Mouse (Mus musculus): ENCODE data around the gene Tex33. TPM values are rescaled to one million over a fixed set of nuclear protein-coding genes. Genes with fewer than 3 reads are reported as not detected.

Gene Tex33
- polyA plus RNA-seq (2014; fragmentation: Nextera tagmentation; extraction: Ambion mirVana), result not detected in 2 replicates

DNA sequence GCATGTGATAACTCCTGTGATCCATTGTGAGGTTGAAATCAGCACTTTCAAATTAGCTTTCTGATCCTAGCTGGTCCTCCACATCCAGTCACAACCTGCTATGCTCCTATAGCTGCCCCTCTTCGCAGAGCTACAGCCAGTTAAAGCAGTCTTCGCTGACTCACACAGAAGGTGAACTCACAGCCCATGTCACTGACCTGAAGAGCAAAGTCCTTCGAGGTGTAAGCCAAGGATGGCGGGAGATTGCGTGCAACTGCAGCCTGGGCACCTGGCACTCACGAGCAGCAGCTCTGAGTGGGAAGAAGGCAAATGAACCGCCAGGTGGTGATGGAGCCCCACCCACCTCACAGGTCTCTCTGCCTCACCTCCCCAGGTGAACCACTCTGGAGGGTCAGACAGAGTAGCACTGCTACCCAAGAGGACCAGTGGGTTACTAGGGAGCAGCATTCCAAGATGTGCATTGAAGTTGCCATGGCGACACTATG is at the start of gene Tex33:
Gene Tex33, minus strand, starts transcription at position 435 of the 485 bp plus-strand sequence.
- ATAC-seq (ENCODE audit: low read depth), result no peak
- WGBS, result 87% methylated on average over 8 of the region's 8 CpGs

DNA sequence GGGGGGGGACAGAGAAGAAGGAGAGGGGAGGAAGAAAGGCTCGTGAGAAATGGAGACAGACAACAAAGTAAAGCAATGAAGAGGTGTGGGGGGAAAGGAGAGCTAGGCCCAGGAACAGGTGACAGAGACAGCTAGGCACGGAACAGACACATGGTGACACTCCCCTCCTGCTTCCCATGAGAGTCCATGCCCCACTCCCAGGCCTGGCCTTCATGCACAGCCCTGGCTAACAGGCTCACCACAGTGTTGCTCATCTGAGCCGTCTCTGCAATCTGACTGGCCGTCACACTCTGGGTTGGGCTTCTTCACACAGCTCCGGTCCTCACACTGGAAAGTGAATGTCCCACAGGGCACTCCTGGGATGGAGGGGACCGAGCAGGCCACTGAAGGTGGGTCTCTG is 48.1 kb upstream of the Tex33 start:
- no peaks in the 10 kb centered on the region for H3K36me3 ChIP-seq (ENCODE audit: control insufficient read depth, insufficient read depth, low read length)
- H3K4me1 ChIP-seq (ENCODE audit: control insufficient read depth, insufficient read depth, low read length), result no peaks in the 10 kb centered on the region
- H3K27ac ChIP-seq (replicated peaks; ENCODE audit: low read depth, low read length), result no peak overlapping the region
- H3K4me3 ChIP-seq (ENCODE audit: low read depth, low read length), result no peak overlapping the region
- no peak for DNase-seq (ENCODE audit: low spot score)
- no peak for ATAC-seq (ENCODE audit: low read depth)
- 43% methylated on average over 6 of the region's 6 CpGs for WGBS
- no peaks in the 10 kb centered on the region for H3K27me3 ChIP-seq (replicated peaks; ENCODE audit: control insufficient read depth, insufficient read depth, low read length)
- no peak overlapping the region for H3K4me2 ChIP-seq (ENCODE audit: low read depth, low read length)
- no peaks in the 10 kb centered on the region for H3K9me3 ChIP-seq (ENCODE audit: control insufficient read depth, low read length)
- no peak overlapping the region for H3K9ac ChIP-seq (ENCODE audit: low read depth, low read length)

More for the DNA sequence above, at the start of gene Tex33:
- Histone ChIP-seq H3K36me3 (ENCODE audit: control insufficient read depth, insufficient read depth, low read length) (no peaks in the 10 kb centered on the region), H3K4me3 (ENCODE audit: low read depth, low read length) (no peak within 1 kb of the TSS), H3K4me2 (ENCODE audit: low read depth, low read length) (no peak within 1 kb of the TSS), H3K9me3 (ENCODE audit: control insufficient read depth, low read length) (no peaks in the 10 kb centered on the region), H3K27me3 (replicated peaks; ENCODE audit: control insufficient read depth, insufficient read depth, low read length) (no peaks in the 10 kb centered on the region), H3K4me1 (ENCODE audit: control insufficient read depth, insufficient read depth, low read length) (no peaks in the 10 kb centered on the region), H3K9ac (ENCODE audit: low read depth, low read length) (no peak within 1 kb of the TSS), H3K27ac (replicated peaks; ENCODE audit: low read depth, low read length) (no peak within 1 kb of the TSS)
- DNase-seq (ENCODE audit: low spot score), result no peak

DNA sequence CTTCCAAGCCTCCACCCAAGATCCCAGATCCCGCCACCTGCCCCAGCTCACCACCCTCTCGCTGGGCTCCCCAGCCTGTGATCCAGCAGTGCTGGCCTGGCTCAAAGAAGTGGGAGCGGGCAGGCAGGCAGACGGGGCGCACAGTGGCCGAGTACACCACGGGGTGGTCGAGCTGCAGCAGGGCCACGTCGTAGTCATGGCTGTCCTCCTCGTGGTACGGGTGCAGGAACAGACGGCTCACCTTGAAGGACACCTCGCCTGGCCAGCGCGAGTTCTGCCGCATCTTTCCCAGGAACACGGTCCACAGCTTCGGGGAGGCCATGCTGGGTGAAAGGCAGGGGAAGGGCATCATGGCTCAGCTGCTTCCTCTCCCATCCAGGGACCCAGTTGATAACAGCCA is 46.5 kb upstream of the Tex33 start:
- 85% methylated on average over 19 of the region's 19 CpGs for WGBS
- no peak for DNase-seq (ENCODE audit: low spot score)
- H3K27ac ChIP-seq (replicated peaks; ENCODE audit: low read depth, low read length), result no peak overlapping the region
- H3K36me3 ChIP-seq (ENCODE audit: control insufficient read depth, insufficient read depth, low read length), result no peaks in the 10 kb centered on the region
- ATAC-seq (ENCODE audit: low read depth), result no peak
- no peak overlapping the region for H3K4me2 ChIP-seq (ENCODE audit: low read depth, low read length)
- no peaks in the 10 kb centered on the region for H3K27me3 ChIP-seq (replicated peaks; ENCODE audit: control insufficient read depth, insufficient read depth, low read length)
- no peaks in the 10 kb centered on the region for H3K9me3 ChIP-seq (ENCODE audit: control insufficient read depth, low read length)
- H3K4me3 ChIP-seq (ENCODE audit: low read depth, low read length), result no peak overlapping the region
- peaks cover 7% of the 10 kb centered on the region for H3K4me1 ChIP-seq (ENCODE audit: control insufficient read depth, insufficient read depth, low read length)
- H3K9ac ChIP-seq (ENCODE audit: low read depth, low read length), result no peak overlapping the region

DNA sequence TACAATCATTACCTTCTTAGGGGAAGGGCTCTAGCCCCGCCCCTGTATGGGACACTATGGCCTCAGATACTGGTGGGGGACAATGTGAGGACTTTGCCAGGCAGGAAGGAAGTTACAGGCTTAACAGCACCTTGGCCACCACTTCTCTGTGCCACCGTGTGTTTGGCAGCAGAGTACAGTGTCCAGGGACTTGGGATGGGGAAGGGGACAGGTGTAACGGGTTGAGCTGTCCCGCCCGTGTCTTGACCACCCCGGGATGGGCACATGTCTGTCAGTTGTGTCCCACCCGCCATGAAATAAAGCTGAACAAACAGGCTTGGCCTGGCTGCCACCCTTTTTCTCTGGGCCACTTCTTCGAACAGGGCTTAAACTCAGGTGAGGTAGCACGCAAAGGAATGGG is 43.3 kb upstream of the Tex33 start:
- no peak overlapping the region for H3K9ac ChIP-seq (ENCODE audit: low read depth, low read length)
- no peak overlapping the region for H3K4me3 ChIP-seq (ENCODE audit: low read depth, low read length)
- WGBS, result 65% methylated on average over 9 of the region's 9 CpGs
- no peak overlapping the region for H3K27ac ChIP-seq (replicated peaks; ENCODE audit: low read depth, low read length)
- DNase-seq (ENCODE audit: low spot score) (no peak), ATAC-seq (ENCODE audit: low read depth) (no peak)
- peaks cover 17% of the 10 kb centered on the region for H3K4me1 ChIP-seq (ENCODE audit: control insufficient read depth, insufficient read depth, low read length)
- no peaks in the 10 kb centered on the region for H3K9me3 ChIP-seq (ENCODE audit: control insufficient read depth, low read length)
- H3K4me2 ChIP-seq (ENCODE audit: low read depth, low read length), result no peak overlapping the region
- H3K36me3 ChIP-seq (ENCODE audit: control insufficient read depth, insufficient read depth, low read length), result peaks cover 13% of the 10 kb centered on the region; the same call in 1 of the 2 replicates
- no peaks in the 10 kb centered on the region for H3K27me3 ChIP-seq (replicated peaks; ENCODE audit: control insufficient read depth, insufficient read depth, low read length)

DNA sequence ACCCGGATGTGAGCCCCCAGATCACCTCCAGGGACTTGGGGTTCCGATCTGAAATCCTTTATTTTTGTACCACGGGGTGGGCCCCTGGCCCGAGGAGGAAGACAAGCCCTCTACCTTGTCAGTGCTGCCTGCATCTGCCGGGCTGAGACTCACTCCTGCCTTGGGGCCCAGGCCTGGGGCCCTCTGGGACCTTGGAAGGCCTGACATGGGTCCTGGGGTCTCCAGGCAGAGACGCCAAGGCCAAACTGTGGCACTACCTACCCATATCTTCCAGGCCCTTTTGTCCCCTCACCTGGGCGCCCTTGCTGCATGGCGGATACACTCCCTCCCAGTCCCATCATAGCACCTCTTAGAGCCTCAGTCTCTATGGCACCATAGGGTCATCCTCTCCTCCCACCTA is 42.8 kb upstream of the Tex33 start:
- no peaks in the 10 kb centered on the region for H3K9me3 ChIP-seq (ENCODE audit: control insufficient read depth, low read length)
- peaks cover 18% of the 10 kb centered on the region for H3K36me3 ChIP-seq (ENCODE audit: control insufficient read depth, insufficient read depth, low read length)
- DNase-seq (ENCODE audit: low spot score), result no peak
- H3K4me2 ChIP-seq (ENCODE audit: low read depth, low read length), result no peak overlapping the region
- H3K4me1 ChIP-seq (ENCODE audit: control insufficient read depth, insufficient read depth, low read length), result peaks cover 17% of the 10 kb centered on the region
- 55% methylated on average over 8 of the region's 8 CpGs for WGBS
- H3K9ac ChIP-seq (ENCODE audit: low read depth, low read length), result no peak overlapping the region
- no peak overlapping the region for H3K4me3 ChIP-seq (ENCODE audit: low read depth, low read length)
- no peak overlapping the region for H3K27ac ChIP-seq (replicated peaks; ENCODE audit: low read depth, low read length)
- no peaks in the 10 kb centered on the region for H3K27me3 ChIP-seq (replicated peaks; ENCODE audit: control insufficient read depth, insufficient read depth, low read length)
- no peak for ATAC-seq (ENCODE audit: low read depth)

DNA sequence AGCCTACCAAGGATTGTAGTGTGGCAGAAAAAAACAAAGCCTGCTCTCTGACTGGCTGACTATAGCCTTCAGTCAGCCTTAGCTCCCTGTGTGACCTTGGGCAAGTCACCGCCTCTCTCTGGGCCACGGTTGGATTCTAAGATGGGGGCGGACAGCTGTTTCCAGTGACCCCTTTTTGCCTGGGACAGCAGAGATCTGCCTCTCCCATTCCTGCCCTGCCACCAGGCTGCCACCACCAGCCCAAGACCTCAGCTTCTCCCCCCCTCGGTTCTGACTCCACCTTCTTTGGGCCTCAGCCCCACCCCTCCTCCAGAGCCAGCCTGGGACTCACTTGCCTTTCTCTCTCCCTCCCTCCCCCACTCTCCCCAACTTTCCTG is 42.3 kb upstream of the Tex33 start:
- no peak overlapping the region for H3K4me2 ChIP-seq (ENCODE audit: low read depth, low read length)
- H3K27ac ChIP-seq (replicated peaks; ENCODE audit: low read depth, low read length), result no peak overlapping the region
- H3K9me3 ChIP-seq (ENCODE audit: control insufficient read depth, low read length), result no peaks in the 10 kb centered on the region
- peaks cover 23% of the 10 kb centered on the region for H3K36me3 ChIP-seq (ENCODE audit: control insufficient read depth, insufficient read depth, low read length)
- 62% methylated on average over 4 of the region's 4 CpGs for WGBS
- peaks cover 17% of the 10 kb centered on the region for H3K4me1 ChIP-seq (ENCODE audit: control insufficient read depth, insufficient read depth, low read length)
- no peak overlapping the region for H3K4me3 ChIP-seq (ENCODE audit: low read depth, low read length)
- DNase-seq (ENCODE audit: low spot score), result no peak
- H3K9ac ChIP-seq (ENCODE audit: low read depth, low read length), result no peak overlapping the region; the same call in 1 of the 2 replicates
- H3K27me3 ChIP-seq (replicated peaks; ENCODE audit: control insufficient read depth, insufficient read depth, low read length), result no peaks in the 10 kb centered on the region
- no peak for ATAC-seq (ENCODE audit: low read depth)

DNA sequence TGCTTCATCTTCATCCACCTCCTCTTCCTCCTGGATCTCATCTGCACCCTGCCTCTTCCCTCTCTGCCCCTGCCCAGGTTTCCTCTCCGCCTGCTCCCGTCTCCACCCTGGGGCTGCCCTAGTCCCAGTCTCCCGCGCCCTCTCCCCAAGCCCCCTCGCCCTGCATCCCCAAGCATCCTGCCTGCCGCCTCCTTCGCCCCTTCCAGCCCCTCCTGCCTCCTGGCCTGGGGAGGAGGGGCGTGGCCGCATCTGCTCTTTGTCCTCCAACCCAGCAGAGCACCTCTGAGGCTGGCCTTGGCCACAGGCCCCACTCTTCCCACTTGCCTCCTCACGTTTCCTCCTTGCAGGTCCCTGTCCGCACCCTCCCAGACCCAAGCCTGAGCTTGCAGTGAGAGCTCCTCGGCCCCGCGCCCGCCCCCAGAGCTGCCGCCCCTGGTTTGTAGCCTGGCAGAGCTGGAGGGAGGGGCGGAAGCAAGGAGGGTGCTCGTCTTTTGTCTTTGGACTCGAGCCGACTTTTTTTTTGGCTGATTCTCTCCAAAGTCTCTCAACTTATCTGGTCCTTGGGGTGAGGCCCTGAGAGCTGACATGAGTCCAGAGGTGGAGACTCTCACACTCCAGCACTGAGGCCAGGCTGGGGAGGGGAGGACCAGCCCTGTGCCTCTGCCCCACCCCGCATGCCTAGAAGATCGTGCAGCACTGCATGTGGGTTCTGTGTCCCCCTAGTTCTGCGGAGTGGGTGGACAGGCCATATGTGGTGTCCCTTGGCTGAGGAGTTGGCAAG is 41.7 kb upstream of the Tex33 start:
- H3K4me3 ChIP-seq (ENCODE audit: low read depth, low read length), result peak overlapping the region; percentile 32
- peak overlapping the region; percentile 81 for H3K27ac ChIP-seq (replicated peaks; ENCODE audit: low read depth, low read length)
- H3K9me3 ChIP-seq (ENCODE audit: control insufficient read depth, low read length), result no peaks in the 10 kb centered on the region
- DNase-seq (ENCODE audit: low spot score), result peak; percentile 65
- peaks cover 29% of the 10 kb centered on the region for H3K36me3 ChIP-seq (ENCODE audit: control insufficient read depth, insufficient read depth, low read length)
- peak overlapping the region; percentile 65 for H3K4me2 ChIP-seq (ENCODE audit: low read depth, low read length)
- H3K4me1 ChIP-seq (ENCODE audit: control insufficient read depth, insufficient read depth, low read length), result peaks cover 17% of the 10 kb centered on the region
- no peaks in the 10 kb centered on the region for H3K27me3 ChIP-seq (replicated peaks; ENCODE audit: control insufficient read depth, insufficient read depth, low read length)
- peak; percentile 23 for ATAC-seq (ENCODE audit: low read depth)
- 17% methylated on average over 23 of the region's 23 CpGs for WGBS
- peak overlapping the region; percentile 51 for H3K9ac ChIP-seq (ENCODE audit: low read depth, low read length)

DNA sequence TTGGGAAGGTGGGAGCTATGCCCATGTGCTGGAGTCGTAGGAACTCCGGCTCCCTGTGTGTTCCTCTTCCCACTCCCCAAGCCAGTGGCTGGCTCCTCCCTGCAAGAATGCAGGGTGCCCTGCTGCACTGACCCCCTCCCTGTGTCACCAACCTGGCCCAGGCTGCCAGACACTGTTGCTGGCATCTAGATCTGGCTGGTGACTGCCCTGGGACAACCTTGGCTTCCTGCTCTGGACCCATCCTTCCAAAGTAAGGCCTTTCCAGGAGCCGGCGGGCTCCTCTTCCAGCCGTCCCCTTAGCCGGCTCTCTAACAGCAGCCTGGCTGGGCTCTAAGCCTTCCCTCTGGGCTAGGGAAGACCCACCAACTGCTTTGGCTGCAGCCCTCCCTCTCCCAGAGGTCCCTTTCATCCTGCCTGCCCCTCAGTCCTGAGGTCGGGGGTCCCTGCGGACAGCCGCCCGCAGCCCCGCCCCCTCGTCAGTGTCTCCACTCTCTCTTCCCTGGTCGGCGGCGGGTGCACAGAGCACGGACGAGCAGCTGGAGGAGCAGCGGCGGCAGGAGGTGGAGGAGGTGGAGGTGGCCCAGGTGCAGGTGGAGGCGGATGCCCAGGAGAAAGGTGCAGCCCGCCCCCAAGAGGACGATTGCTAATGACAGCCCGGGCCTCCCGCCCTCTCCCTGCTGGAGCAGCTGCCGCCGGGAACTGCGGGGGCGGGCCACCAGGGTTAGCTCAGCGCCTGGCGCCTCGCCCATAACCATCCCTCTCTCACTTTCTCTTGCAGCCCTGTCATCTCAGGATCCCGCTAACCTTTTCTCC is 40.9 kb upstream of the Tex33 start:
- Histone ChIP-seq H3K9me3 (ENCODE audit: control insufficient read depth, low read length) (no peaks in the 10 kb centered on the region), H3K27ac (replicated peaks; ENCODE audit: low read depth, low read length) (peak overlapping the region; percentile 81), H3K27me3 (replicated peaks; ENCODE audit: control insufficient read depth, insufficient read depth, low read length) (no peaks in the 10 kb centered on the region), H3K9ac (ENCODE audit: low read depth, low read length) (peak overlapping the region; percentile 51), H3K4me3 (ENCODE audit: low read depth, low read length) (peak overlapping the region; percentile 32), H3K36me3 (ENCODE audit: control insufficient read depth, insufficient read depth, low read length) (peaks cover 34% of the 10 kb centered on the region), H3K4me2 (ENCODE audit: low read depth, low read length) (peak overlapping the region; percentile 65), H3K4me1 (ENCODE audit: control insufficient read depth, insufficient read depth, low read length) (peaks cover 17% of the 10 kb centered on the region)
- DNase-seq (ENCODE audit: low spot score), result peak; percentile 94
- 16% methylated on average over 21 of the region's 32 CpGs for WGBS
- ATAC-seq (ENCODE audit: low read depth), result peak; percentile 78
